Mouse (Mus musculus) embryonic facial prominence, embryonic 15.5 days (tissue): Measurements from ENCODE around the gene Sc5d. TPM values are rescaled to one million over a fixed set of nuclear protein-coding genes. Genes with fewer than 3 reads are reported as not detected.

Source experiments
- ATAC-seq: fragments of 200-750 bp; cut with Nextera tagmentation; 2 replicates; pipeline ENCODE4 v1.8.0; 2017; ENCODE audit warnings: low read depth, moderate TSS enrichment; ENCODE audit not compliant: insufficient number of reproducible peaks, low FRiP score, low TSS enrichment
- H3K27ac ChIP-seq: fragments of 300-500 bp; sonication (generic); replicated peaks from 2 replicates; pipeline ENCODE4 v1.5.1; 2015; ENCODE audit warnings: mild to moderate bottlenecking, inconsistent platforms
- H3K27me3 ChIP-seq: fragments of 300-500 bp; sonication (generic); 2 replicates; pipeline ENCODE4 v1.6.1; 2015; ENCODE audit warnings: inconsistent platforms
- H3K36me3 ChIP-seq: fragments of 300-500 bp; sonication (generic); 2 replicates; pipeline ENCODE4 v1.6.1; 2015; ENCODE audit warnings: mild to moderate bottlenecking, inconsistent platforms
- H3K4me1 ChIP-seq: fragments of 300-500 bp; sonication (generic); 2 replicates; pipeline ENCODE4 v1.6.1; 2015; ENCODE audit warnings: inconsistent platforms
- H3K4me2 ChIP-seq: fragments of 300-500 bp; sonication (generic); replicated peaks from 2 replicates; pipeline ENCODE4 v1.6.1; 2015; ENCODE audit warnings: mild to moderate bottlenecking, inconsistent platforms
- H3K4me3 ChIP-seq: fragments of 300-500 bp; sonication (generic); replicated peaks from 2 replicates; pipeline ENCODE4 v1.5.1; 2015; ENCODE audit warnings: mild to moderate bottlenecking, inconsistent platforms
- H3K9ac ChIP-seq: fragments of 300-500 bp; sonication (generic); 2 replicates; pipeline ENCODE4 v1.6.1; 2015; ENCODE audit warnings: inconsistent platforms
- H3K9me3 ChIP-seq: fragments of 300-500 bp; sonication (generic); replicated peaks from 2 replicates; pipeline ENCODE4 v1.6.1; 2016; ENCODE audit warnings: inconsistent platforms
- WGBS: fragments of 180-500 bp; shearing (Covaris S2); methylation state at CpG from one replicate; pipeline ENCODE4 v1.1.7; 2015; 5-methylcytosine and 5-hydroxymethylcytosine counted together
- polyA plus RNA-seq: library from polyadenylated mRNA; unstranded; fragments of >200 nt; fragmentation: Nextera tagmentation; extraction: Ambion mirVana; gene quantifications from 2 replicates; pipeline ENCODE4 v1.2.1, GENCODE M21; 2015

Gene Sc5d
- 41.4 and 44.7 TPM in 2 replicates for polyA plus RNA-seq

GRCm38 (mm10) chr9:42264145-42264544, at the start of gene Sc5d:
Gene Sc5d, minus strand, starts transcription at chr9:42264256.
- peak within 1 kb of the TSS; percentile 76 for H3K4me3 ChIP-seq
- H3K4me2 ChIP-seq: peak within 1 kb of the TSS; percentile 82
- peaks cover 6% of the 10 kb centered on the region; the same call in 1 of the 2 replicates for H3K36me3 ChIP-seq
- H3K9me3 ChIP-seq: no peaks in the 10 kb centered on the region
- H3K27ac ChIP-seq: peak within 1 kb of the TSS; percentile 84
- H3K4me1 ChIP-seq: peaks cover 15% of the 10 kb centered on the region
- H3K27me3 ChIP-seq: no peaks in the 10 kb centered on the region
- WGBS: under 1% methylated on average over 49 of the region's 49 CpGs
- ATAC-seq: peak; percentile 97
- H3K9ac ChIP-seq: peak within 1 kb of the TSS; percentile 83

GRCm38 (mm10) chr9:42311311-42311710, 47.3 kb upstream of the Sc5d start:
- ATAC-seq: no peak
- Histone ChIP-seq H3K9me3 (no peaks in the 10 kb centered on the region), H3K27ac (no peak overlapping the region), H3K4me3 (no peak overlapping the region), H3K4me2 (no peak overlapping the region), H3K9ac (no peak overlapping the region), H3K36me3 (no peaks in the 10 kb centered on the region), H3K4me1 (no peaks in the 10 kb centered on the region), H3K27me3 (no peaks in the 10 kb centered on the region)
- 94% methylated on average over 3 of the region's 3 CpGs for WGBS

- Histone ChIP-seq H3K36me3 (no peaks in the 10 kb centered on the region), H3K4me1 (no peaks in the 10 kb centered on the region), H3K4me2 (no peak overlapping the region), H3K4me3 (no peak overlapping the region), H3K9me3 (no peaks in the 10 kb centered on the region), H3K27me3 (no peaks in the 10 kb centered on the region), H3K9ac (no peak overlapping the region), H3K27ac (no peak overlapping the region)
- whole genome bisulfite sequencing: 70% methylated on average over 4 of the region's 4 CpGs
- ATAC-seq: no peak
Observed at GRCm38 (mm10) chr9:42303894-42304293, 39.8 kb upstream of the Sc5d start.

GRCm38 (mm10) chr9:42301082-42301633, 37.1 kb upstream of the Sc5d start:
- H3K9ac ChIP-seq: no peak overlapping the region
- H3K27ac ChIP-seq: no peak overlapping the region
- WGBS: 74% methylated on average over 6 of the region's 6 CpGs
- H3K27me3 ChIP-seq: no peaks in the 10 kb centered on the region
- no peaks in the 10 kb centered on the region for H3K9me3 ChIP-seq
- no peak overlapping the region for H3K4me2 ChIP-seq
- no peak for ATAC-seq
- no peaks in the 10 kb centered on the region for H3K4me1 ChIP-seq
- no peaks in the 10 kb centered on the region for H3K36me3 ChIP-seq
- H3K4me3 ChIP-seq: no peak overlapping the region

- no peak overlapping the region for H3K4me2 ChIP-seq
- H3K36me3 ChIP-seq: no peaks in the 10 kb centered on the region
- no peak overlapping the region for H3K9ac ChIP-seq
- H3K9me3 ChIP-seq: no peaks in the 10 kb centered on the region
- WGBS: 68% methylated on average over 10 of the region's 10 CpGs
- no peaks in the 10 kb centered on the region for H3K4me1 ChIP-seq
- H3K27me3 ChIP-seq: no peaks in the 10 kb centered on the region
- H3K4me3 ChIP-seq: no peak overlapping the region
- no peak overlapping the region for H3K27ac ChIP-seq
- no peak for ATAC-seq
Observed at GRCm38 (mm10) chr9:42296297-42296922, 32.4 kb upstream of the Sc5d start.

GRCm38 (mm10) chr9:42294131-42294530, 30.1 kb upstream of the Sc5d start:
- no peaks in the 10 kb centered on the region for H3K27me3 ChIP-seq
- no peak for ATAC-seq
- no peaks in the 10 kb centered on the region for H3K4me1 ChIP-seq
- no peak overlapping the region for H3K9ac ChIP-seq
- H3K36me3 ChIP-seq: no peaks in the 10 kb centered on the region
- H3K9me3 ChIP-seq: no peaks in the 10 kb centered on the region
- no peak overlapping the region for H3K27ac ChIP-seq
- no peak overlapping the region for H3K4me3 ChIP-seq
- H3K4me2 ChIP-seq: no peak overlapping the region
- WGBS: 67% methylated on average over 2 of the region's 2 CpGs

GRCm38 (mm10) chr9:42293596-42293995, 29.5 kb upstream of the Sc5d start:
- H3K4me1 ChIP-seq: no peaks in the 10 kb centered on the region
- H3K27me3 ChIP-seq: no peaks in the 10 kb centered on the region
- no peaks in the 10 kb centered on the region for H3K9me3 ChIP-seq
- H3K9ac ChIP-seq: no peak overlapping the region
- WGBS: 75% methylated on average over 3 of the region's 3 CpGs
- ATAC-seq: no peak
- H3K4me2 ChIP-seq: no peak overlapping the region
- no peaks in the 10 kb centered on the region for H3K36me3 ChIP-seq
- H3K4me3 ChIP-seq: no peak overlapping the region
- H3K27ac ChIP-seq: no peak overlapping the region

- Histone ChIP-seq H3K27me3 (no peaks in the 10 kb centered on the region), H3K9me3 (no peaks in the 10 kb centered on the region), H3K27ac (no peak overlapping the region), H3K36me3 (no peaks in the 10 kb centered on the region), H3K9ac (no peak overlapping the region), H3K4me3 (no peak overlapping the region), H3K4me1 (no peaks in the 10 kb centered on the region), H3K4me2 (no peak overlapping the region)
- WGBS: 31% methylated on average over 7 of the region's 7 CpGs
- ATAC-seq: no peak
Observed at GRCm38 (mm10) chr9:42293051-42293450, 29.0 kb upstream of the Sc5d start.

- WGBS: 69% methylated on average over 4 of the region's 4 CpGs
- Histone ChIP-seq H3K4me1 (no peaks in the 10 kb centered on the region), H3K4me3 (no peak overlapping the region), H3K27ac (no peak overlapping the region), H3K27me3 (no peaks in the 10 kb centered on the region), H3K36me3 (no peaks in the 10 kb centered on the region), H3K4me2 (no peak overlapping the region), H3K9me3 (no peaks in the 10 kb centered on the region), H3K9ac (no peak overlapping the region)
- no peak for ATAC-seq
Observed at GRCm38 (mm10) chr9:42279676-42280075, 15.6 kb upstream of the Sc5d start.

- Histone ChIP-seq H3K9me3 (no peaks in the 10 kb centered on the region), H3K4me1 (no peaks in the 10 kb centered on the region), H3K4me3 (no peak overlapping the region), H3K27ac (no peak overlapping the region), H3K9ac (no peak overlapping the region), H3K27me3 (no peaks in the 10 kb centered on the region), H3K36me3 (no peaks in the 10 kb centered on the region), H3K4me2 (no peak overlapping the region)
- ATAC-seq: no peak
- WGBS: 81% methylated on average over 3 of the region's 3 CpGs
Observed at GRCm38 (mm10) chr9:42278046-42278445, 14.0 kb upstream of the Sc5d start.

GRCm38 (mm10) chr9:42277606-42278005, 13.6 kb upstream of the Sc5d start:
- Histone ChIP-seq H3K27me3 (no peaks in the 10 kb centered on the region), H3K4me1 (no peaks in the 10 kb centered on the region), H3K27ac (no peak overlapping the region), H3K4me2 (no peak overlapping the region), H3K9ac (no peak overlapping the region), H3K36me3 (no peaks in the 10 kb centered on the region), H3K9me3 (no peaks in the 10 kb centered on the region), H3K4me3 (no peak overlapping the region)
- ATAC-seq: no peak
- 88% methylated on average over 1 of the region's 1 CpGs for WGBS

- H3K36me3 ChIP-seq: no peaks in the 10 kb centered on the region
- H3K27ac ChIP-seq: no peak overlapping the region
- no peak overlapping the region for H3K9ac ChIP-seq
- ATAC-seq: no peak
- H3K27me3 ChIP-seq: no peaks in the 10 kb centered on the region
- no peaks in the 10 kb centered on the region for H3K9me3 ChIP-seq
- no peak overlapping the region for H3K4me3 ChIP-seq
- H3K4me2 ChIP-seq: no peak overlapping the region
- H3K4me1 ChIP-seq: no peaks in the 10 kb centered on the region
Observed at GRCm38 (mm10) chr9:42277162-42277561, 13.1 kb upstream of the Sc5d start.
